Mouse (Mus musculus): ENCODE measurements around the gene Lcmt1.

The Lcmt1 gene

DNA sequence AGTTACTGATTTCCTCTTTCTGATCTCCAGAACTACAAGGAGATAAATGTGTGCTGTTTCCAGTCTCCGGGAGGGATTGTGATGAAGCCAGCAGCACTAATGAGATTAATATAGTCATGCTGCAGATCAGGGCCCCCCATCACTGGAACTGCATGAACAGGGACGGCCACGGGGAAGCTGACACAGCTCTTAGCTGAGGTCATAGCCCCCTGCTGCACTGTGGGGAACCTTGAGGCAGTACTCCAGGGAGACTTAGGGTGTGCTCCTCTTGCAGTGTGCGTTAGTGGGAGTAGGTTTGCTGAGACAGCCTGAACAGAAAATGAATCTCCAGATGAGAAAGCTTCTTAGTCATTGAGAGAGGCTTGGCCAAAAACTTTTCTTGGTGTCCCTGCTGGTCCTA lies 61.6 kb downstream of the Lcmt1 start:
- H3K27me3 ChIP-seq (ENCODE audit: insufficient read depth, low read length) = no peaks in the 10 kb centered on the region
- no peaks in the 10 kb centered on the region for H3K9me3 ChIP-seq (ENCODE audit: low read length)
- TF ChIP-seq CTCF (conservative IDR thresholded peaks at IDR 0.05; ENCODE audit: low read length) = no peak
- TF ChIP-seq NANOG (IDR thresholded peaks at IDR 0.05; ENCODE audit: borderline replicate concordance, low read length) = no peak
- TF ChIP-seq POU5F1 (IDR thresholded peaks at IDR 0.05; ENCODE audit: borderline replicate concordance, low read length) = no peak
- H3K36me3 ChIP-seq (ENCODE audit: insufficient read depth, low read length) = peaks cover 42% of the 10 kb centered on the region
- no peaks in the 10 kb centered on the region for H3K4me1 ChIP-seq (replicated peaks; ENCODE audit: low read depth, low read length)
- H3K4me3 ChIP-seq (replicated peaks; ENCODE audit: low read length) = no peak overlapping the region

DNA sequence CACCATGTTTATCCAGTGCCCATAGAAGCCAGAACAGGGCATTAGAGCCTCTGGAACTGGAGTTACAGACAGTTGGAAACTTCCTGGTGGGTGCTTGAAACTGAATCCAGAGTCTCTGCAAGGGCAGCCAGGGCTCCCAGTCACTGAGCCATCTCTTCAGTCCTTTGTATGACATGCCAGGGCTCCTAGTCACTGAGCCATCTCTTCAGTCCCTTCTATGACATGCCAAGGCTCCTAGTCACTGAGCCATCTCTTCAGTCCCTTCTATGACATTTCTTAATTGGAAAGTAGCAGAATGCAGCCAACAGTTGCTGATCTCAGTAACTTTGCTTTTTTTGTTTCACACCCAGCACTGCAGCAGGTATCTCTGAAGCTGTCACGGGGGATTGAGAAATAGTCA lies 72.5 kb downstream of the Lcmt1 start:
- H3K4me3 ChIP-seq (replicated peaks; ENCODE audit: low read length) = no peak overlapping the region
- H3K27me3 ChIP-seq (ENCODE audit: insufficient read depth, low read length) = no peaks in the 10 kb centered on the region
- H3K9me3 ChIP-seq (ENCODE audit: low read length) = no peaks in the 10 kb centered on the region
- H3K4me1 ChIP-seq (replicated peaks; ENCODE audit: low read depth, low read length) = no peaks in the 10 kb centered on the region
- TF ChIP-seq POU5F1 (IDR thresholded peaks at IDR 0.05; ENCODE audit: borderline replicate concordance, low read length) (no peak), NANOG (IDR thresholded peaks at IDR 0.05; ENCODE audit: borderline replicate concordance, low read length) (no peak), CTCF (conservative IDR thresholded peaks at IDR 0.05; ENCODE audit: low read length) (no peak)
- no peaks in the 10 kb centered on the region for H3K36me3 ChIP-seq (ENCODE audit: insufficient read depth, low read length)

DNA sequence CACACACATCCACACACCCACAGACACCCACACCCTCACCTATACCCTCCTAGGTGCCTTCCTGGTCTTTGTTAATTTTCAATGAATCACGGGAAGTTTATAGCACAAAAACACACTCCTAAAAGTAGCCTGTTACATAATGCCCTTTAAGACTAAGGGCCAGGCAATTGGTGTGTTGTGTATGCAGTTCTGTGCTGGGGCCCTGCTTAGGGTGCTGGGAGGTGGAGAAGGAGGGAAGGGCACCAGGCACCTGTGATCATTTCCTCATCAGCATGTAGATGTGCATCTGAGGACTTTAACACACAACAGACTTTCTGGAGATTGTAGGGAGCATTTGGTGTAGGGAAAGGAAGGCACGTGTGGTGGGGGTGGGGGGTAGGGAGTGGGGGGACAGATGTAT lies 79.2 kb downstream of the Lcmt1 start:
- no peaks in the 10 kb centered on the region for H3K27me3 ChIP-seq (ENCODE audit: insufficient read depth, low read length)
- TF ChIP-seq POU5F1 (IDR thresholded peaks at IDR 0.05; ENCODE audit: borderline replicate concordance, low read length) (no peak), CTCF (conservative IDR thresholded peaks at IDR 0.05; ENCODE audit: low read length) (no peak)

DNA sequence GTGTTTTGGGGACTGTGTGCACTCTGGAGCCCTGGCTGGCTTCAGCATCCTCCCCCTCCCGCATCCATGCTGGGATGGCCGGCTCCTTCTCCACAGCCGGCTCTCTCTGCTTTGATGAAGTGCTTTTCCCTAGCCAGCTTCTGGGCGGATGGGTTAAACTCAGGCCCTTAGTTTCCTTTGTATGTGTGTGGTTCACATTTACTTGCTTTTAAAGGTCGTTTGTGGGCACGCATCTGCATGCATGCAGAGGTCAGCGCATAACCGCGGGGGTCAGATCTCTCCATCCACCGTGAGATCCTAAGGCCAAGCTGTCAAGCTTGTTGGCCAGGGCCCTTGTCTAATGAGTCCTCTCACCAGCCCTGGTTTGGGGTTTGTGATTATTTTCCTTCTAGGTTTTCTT lies 80.1 kb downstream of the Lcmt1 start:
- Histone ChIP-seq H3K9me3 (ENCODE audit: low read length) (peaks cover 9% of the 10 kb centered on the region), H3K4me1 (replicated peaks; ENCODE audit: low read depth, low read length) (0 out of 2 replicates have a peak, but pooled peaks cover 2% of the 10 kb centered on the region), H3K4me3 (replicated peaks; ENCODE audit: low read length) (no peak overlapping the region), H3K36me3 (ENCODE audit: insufficient read depth, low read length) (no peaks in the 10 kb centered on the region), H3K27me3 (ENCODE audit: insufficient read depth, low read length) (no peaks in the 10 kb centered on the region)
- no peak for TF ChIP-seq POU5F1 (IDR thresholded peaks at IDR 0.05; ENCODE audit: borderline replicate concordance, low read length)
- no peak for TF ChIP-seq NANOG (IDR thresholded peaks at IDR 0.05; ENCODE audit: borderline replicate concordance, low read length)
- no peak for TF ChIP-seq CTCF (conservative IDR thresholded peaks at IDR 0.05; ENCODE audit: low read length)

More for the DNA sequence above, 79.2 kb downstream of the Lcmt1 start:
- Histone ChIP-seq H3K4me1 (replicated peaks; ENCODE audit: low read depth, low read length) (0 out of 2 replicates have a peak, but pooled peaks cover 2% of the 10 kb centered on the region), H3K36me3 (ENCODE audit: insufficient read depth, low read length) (no peaks in the 10 kb centered on the region), H3K9me3 (ENCODE audit: low read length) (peaks cover 9% of the 10 kb centered on the region), H3K4me3 (replicated peaks; ENCODE audit: low read length) (no peak overlapping the region)

DNA sequence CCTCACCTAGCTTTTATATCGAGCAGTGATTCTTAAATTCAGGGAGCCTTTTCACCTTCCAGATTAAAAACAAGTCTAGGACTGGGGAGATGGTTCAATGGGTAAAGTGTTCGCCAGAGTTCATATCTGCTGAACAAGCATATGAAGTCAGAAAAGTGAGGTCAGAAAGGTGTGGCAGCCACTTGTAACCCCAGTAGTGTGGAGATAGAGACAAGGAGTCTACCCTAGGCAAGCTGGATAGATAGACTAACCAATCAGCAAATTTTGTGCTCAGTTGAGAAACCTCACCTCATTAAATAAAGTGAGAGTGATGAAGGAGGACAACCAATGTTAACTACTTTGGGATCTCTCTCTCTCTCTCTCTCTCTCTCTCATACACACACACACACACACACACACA lies 80.9 kb downstream of the Lcmt1 start:
- Histone ChIP-seq H3K9me3 (ENCODE audit: low read length) (peaks cover 9% of the 10 kb centered on the region), H3K27me3 (ENCODE audit: insufficient read depth, low read length) (no peaks in the 10 kb centered on the region), H3K36me3 (ENCODE audit: insufficient read depth, low read length) (no peaks in the 10 kb centered on the region), H3K4me1 (replicated peaks; ENCODE audit: low read depth, low read length) (0 out of 2 replicates have a peak, but pooled peaks cover 2% of the 10 kb centered on the region), H3K4me3 (replicated peaks; ENCODE audit: low read length) (no peak overlapping the region)
- TF ChIP-seq NANOG (IDR thresholded peaks at IDR 0.05; ENCODE audit: borderline replicate concordance, low read length) (no peak), POU5F1 (IDR thresholded peaks at IDR 0.05; ENCODE audit: borderline replicate concordance, low read length) (no peak), CTCF (conservative IDR thresholded peaks at IDR 0.05; ENCODE audit: low read length) (no peak)

DNA sequence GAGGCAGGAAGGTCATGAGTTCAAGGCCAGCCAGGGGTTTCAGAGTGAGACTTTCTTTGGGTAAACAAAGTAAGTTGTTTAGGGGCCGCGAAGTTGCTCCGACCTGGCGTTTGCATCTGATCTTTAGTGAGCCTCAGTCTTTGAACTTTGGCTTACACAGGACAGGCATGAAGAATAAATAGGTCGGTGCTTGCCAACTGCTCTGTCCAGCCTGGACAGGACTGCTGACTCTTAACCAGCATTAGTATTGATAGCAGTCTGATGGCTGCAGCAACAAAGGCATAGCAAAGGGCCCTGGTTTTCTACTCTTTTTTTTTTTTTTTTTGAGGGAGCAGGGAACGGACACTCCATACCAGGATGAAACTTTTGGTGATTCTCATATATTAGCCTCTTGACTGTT lies 83.0 kb downstream of the Lcmt1 start:
- no peaks in the 10 kb centered on the region for H3K27me3 ChIP-seq (ENCODE audit: insufficient read depth, low read length)
- no peaks in the 10 kb centered on the region for H3K36me3 ChIP-seq (ENCODE audit: insufficient read depth, low read length)
- H3K4me3 ChIP-seq (replicated peaks; ENCODE audit: low read length) = no peak overlapping the region
- TF ChIP-seq CTCF (conservative IDR thresholded peaks at IDR 0.05; ENCODE audit: low read length) = no peak
- no peak for TF ChIP-seq POU5F1 (IDR thresholded peaks at IDR 0.05; ENCODE audit: borderline replicate concordance, low read length)
- no peak for TF ChIP-seq NANOG (IDR thresholded peaks at IDR 0.05; ENCODE audit: borderline replicate concordance, low read length)
- 0 out of 2 replicates have a peak, but pooled peaks cover 2% of the 10 kb centered on the region for H3K4me1 ChIP-seq (replicated peaks; ENCODE audit: low read depth, low read length)
- peaks cover 9% of the 10 kb centered on the region for H3K9me3 ChIP-seq (ENCODE audit: low read length)

DNA sequence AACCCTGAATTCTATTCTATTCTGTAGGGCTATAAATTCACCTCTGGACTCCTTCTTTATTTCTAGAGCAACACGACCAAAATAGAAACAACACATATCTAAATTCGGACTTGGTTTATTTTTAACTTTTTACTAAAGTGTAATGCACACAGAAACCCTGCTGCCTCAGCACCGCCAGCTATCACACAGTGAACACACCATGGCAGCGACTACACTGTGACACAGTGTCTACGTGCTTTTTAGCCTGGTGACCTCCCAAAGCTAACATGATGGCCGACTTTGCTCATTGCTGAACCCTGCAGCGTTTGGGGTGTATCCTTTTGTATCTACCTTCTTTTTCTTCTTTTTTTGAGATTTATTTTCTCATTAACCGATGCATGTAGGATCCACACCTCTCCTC lies 83.5 kb downstream of the Lcmt1 start:
- peaks cover 6% of the 10 kb centered on the region for H3K9me3 ChIP-seq (ENCODE audit: low read length)
- H3K36me3 ChIP-seq (ENCODE audit: insufficient read depth, low read length) = no peaks in the 10 kb centered on the region
- TF ChIP-seq CTCF (conservative IDR thresholded peaks at IDR 0.05; ENCODE audit: low read length) = no peak
- no peak for TF ChIP-seq POU5F1 (IDR thresholded peaks at IDR 0.05; ENCODE audit: borderline replicate concordance, low read length)
- TF ChIP-seq NANOG (IDR thresholded peaks at IDR 0.05; ENCODE audit: borderline replicate concordance, low read length) = no peak
- H3K4me1 ChIP-seq (replicated peaks; ENCODE audit: low read depth, low read length) = 0 out of 2 replicates have a peak, but pooled peaks cover 2% of the 10 kb centered on the region
- H3K4me3 ChIP-seq (replicated peaks; ENCODE audit: low read length) = no peak overlapping the region
- no peaks in the 10 kb centered on the region for H3K27me3 ChIP-seq (ENCODE audit: insufficient read depth, low read length)

DNA sequence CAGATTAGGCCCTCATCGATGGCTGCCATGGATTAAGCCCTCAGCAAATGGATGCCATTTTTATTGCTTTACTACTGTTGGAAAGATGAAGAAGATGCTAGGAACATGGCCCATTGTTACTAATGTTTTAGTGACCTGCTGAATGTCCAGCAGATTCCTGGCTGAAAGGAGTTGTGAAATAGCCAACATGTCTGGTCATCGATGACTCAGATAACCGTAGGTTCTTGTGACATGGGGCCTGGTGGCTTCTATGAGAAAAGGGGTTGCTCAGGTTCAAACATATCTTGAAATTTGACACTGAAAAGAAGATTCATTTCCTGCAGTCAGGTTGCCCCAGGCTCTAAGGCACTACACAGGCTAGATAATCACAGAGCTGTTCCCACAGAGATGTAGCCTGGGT lies 85.5 kb downstream of the Lcmt1 start:
- Histone ChIP-seq H3K9me3 (ENCODE audit: low read length) (no peaks in the 10 kb centered on the region), H3K36me3 (ENCODE audit: insufficient read depth, low read length) (no peaks in the 10 kb centered on the region), H3K4me1 (replicated peaks; ENCODE audit: low read depth, low read length) (no peaks in the 10 kb centered on the region), H3K4me3 (replicated peaks; ENCODE audit: low read length) (no peak overlapping the region), H3K27me3 (ENCODE audit: insufficient read depth, low read length) (no peaks in the 10 kb centered on the region)
- TF ChIP-seq NANOG (IDR thresholded peaks at IDR 0.05; ENCODE audit: borderline replicate concordance, low read length) (no peak), POU5F1 (IDR thresholded peaks at IDR 0.05; ENCODE audit: borderline replicate concordance, low read length) (no peak), CTCF (conservative IDR thresholded peaks at IDR 0.05; ENCODE audit: low read length) (no peak)

DNA sequence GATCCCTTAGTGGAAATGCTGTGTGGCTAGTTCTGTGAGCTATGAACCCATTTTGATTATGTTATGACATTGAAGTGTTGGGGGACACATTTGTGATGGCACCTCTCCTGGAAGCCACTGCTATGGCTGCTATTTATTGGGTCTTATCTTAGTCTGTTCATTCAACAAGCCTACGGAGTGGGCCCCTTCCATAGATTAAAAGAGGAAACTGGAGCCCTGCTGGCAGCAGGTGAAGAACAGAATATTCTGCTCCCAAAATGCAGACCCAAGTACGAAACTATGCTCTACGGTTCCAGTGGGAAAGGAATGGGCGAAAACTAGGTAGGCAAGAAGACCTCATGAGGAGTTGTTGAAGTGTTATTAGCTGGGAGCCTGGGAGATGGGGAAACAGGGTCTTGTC lies 88.7 kb downstream of the Lcmt1 start:
- 0 out of 2 replicates have a peak, but pooled peaks cover 9% of the 10 kb centered on the region for H3K4me1 ChIP-seq (replicated peaks; ENCODE audit: low read depth, low read length)
- H3K9me3 ChIP-seq (ENCODE audit: low read length) = no peaks in the 10 kb centered on the region
- H3K27me3 ChIP-seq (ENCODE audit: insufficient read depth, low read length) = no peaks in the 10 kb centered on the region
- TF ChIP-seq NANOG (IDR thresholded peaks at IDR 0.05; ENCODE audit: borderline replicate concordance, low read length) (no peak), CTCF (conservative IDR thresholded peaks at IDR 0.05; ENCODE audit: low read length) (no peak), POU5F1 (IDR thresholded peaks at IDR 0.05; ENCODE audit: borderline replicate concordance, low read length) (no peak)
- no peaks in the 10 kb centered on the region for H3K36me3 ChIP-seq (ENCODE audit: insufficient read depth, low read length)
- H3K4me3 ChIP-seq (replicated peaks; ENCODE audit: low read length) = no peak overlapping the region
